Mouse (Mus musculus) Muller cell, postnatal 12 days (primary cell): ENCODE measurements around the gene Man1a2.

Experiments
- DNase-seq: peaks from one replicate; pipeline ENCODE4 v3.0.0-alpha.2; 2015; ENCODE audit errors: inconsistent ontology term

Gene Man1a2

DNA sequence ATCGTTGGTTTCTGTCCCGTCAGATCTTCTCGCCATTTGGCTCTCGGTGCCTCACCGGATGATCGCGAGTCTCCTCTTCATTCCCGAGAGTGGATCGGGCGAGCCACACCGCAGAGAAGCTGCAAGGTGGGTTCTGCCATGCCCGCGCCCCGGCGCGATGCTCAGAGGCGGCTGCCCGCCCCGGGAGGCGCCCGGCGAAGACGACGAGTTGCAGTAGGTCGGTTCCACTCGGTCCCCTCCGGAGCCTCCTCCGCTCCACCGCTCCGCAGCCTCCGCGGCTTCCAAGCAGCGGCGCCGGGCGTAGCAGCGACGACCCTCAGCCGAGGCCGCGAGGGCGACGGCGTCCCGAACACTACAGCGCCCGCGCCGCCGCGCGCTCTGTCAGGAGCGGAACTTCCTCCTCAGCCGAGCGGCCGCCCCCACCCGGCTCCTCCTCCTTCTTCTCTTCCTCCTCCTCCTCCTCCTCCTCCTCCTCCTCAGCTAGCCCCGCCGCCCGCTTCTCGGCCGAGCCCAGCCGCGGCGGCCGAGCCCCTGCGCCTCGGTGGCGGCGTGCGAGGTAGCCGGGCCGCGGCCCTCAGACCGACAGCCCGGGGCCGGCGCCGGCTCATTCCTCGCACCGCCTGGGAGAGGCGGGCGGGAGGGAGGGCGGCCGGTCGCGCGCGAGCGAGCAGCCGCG lies at the start of gene Man1a2:
Gene Man1a2 (minus strand): TSS at position 417 of the 676 bp plus-strand sequence.
- peak; percentile 89 for DNase-seq

DNA sequence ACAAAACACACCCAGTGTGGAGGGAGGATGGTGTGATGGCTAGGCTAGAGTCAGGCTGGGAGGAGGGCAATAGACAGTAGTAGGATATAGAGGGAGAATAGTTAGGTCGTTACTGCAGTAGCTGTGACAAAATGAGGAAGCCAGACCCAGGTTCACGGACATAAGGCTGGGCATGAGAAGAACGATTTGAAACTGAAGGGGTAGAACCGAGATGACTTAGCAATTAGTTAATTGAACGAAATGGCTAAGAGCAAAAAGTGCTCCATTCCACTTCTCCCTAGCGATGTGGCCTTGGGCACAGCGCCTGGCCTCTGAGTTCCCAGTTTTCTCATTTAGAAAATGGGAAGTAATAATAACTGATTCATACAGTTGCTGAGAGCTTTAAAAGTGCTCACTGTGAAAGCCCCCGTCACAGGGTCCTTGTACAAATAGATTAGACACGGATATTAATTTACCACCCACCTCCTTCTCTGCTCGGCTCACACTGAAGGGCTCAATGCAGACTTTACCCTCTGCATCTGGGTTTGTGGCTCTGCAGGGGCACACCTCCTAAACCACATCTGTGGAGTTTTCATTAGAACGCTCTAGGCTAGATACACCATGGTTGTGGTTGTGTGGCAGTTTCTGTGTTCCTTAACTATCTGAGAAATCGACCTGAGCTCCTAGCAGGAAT lies 49.3 kb upstream of the Man1a2 start:
- no peak for DNase-seq

DNA sequence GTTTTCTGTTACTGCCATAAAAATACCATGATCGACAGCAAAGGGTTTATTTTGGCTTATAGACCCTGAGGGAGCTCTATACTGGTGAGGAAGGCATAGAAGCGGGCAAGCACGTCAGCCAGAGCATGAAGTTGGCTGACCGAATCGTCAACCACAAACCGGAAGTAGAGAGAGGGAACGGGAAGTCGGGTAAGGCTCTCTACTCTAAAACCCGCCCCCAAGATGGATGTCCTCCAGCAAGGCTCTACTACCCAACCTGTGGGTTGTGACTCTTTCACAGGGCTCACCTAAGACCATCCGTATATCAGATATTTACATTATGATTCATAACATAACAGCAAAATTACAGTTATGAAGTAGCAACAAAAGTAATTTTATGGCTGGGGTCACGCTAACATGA lies 46.6 kb upstream of the Man1a2 start:
- DNase-seq = no peak

DNA sequence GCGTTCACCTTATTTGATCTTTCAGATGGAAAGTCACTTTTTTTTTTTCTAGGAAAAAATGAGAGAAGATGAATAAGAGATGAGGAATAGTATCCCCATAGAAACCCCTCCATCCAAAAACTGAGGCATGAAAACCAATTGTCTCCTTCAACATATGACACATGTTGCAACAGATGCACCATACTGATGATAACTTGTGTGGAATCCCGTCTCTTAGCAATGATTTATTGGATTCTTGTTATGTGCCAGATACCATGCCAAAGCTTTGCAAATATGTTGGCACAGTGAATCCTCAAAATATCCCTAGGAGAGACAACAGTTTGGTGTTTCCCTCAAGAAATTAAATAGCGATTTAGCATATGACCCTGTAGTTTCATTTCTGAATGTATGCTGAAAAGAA lies 46.0 kb upstream of the Man1a2 start:
- DNase-seq = no peak

- no peak for DNase-seq
These were observed 42.9 kb upstream of the Man1a2 start for GRCm38 (mm10) chr3:100728008-100728712.

GRCm38 (mm10) chr3:100725960-100726674 lies 40.8 kb upstream of the Man1a2 start:
- no peak for DNase-seq

GRCm38 (mm10) chr3:100720786-100721300 lies 35.5 kb upstream of the Man1a2 start:
- no peak for DNase-seq

- peak; percentile 29 for DNase-seq
These were observed 30.9 kb upstream of the Man1a2 start for GRCm38 (mm10) chr3:100716241-100716640.

- DNase-seq = no peak
These were observed 30.1 kb upstream of the Man1a2 start for GRCm38 (mm10) chr3:100715367-100715766.

GRCm38 (mm10) chr3:100713142-100714005 lies 28.1 kb upstream of the Man1a2 start:
- DNase-seq = no peak

DNA sequence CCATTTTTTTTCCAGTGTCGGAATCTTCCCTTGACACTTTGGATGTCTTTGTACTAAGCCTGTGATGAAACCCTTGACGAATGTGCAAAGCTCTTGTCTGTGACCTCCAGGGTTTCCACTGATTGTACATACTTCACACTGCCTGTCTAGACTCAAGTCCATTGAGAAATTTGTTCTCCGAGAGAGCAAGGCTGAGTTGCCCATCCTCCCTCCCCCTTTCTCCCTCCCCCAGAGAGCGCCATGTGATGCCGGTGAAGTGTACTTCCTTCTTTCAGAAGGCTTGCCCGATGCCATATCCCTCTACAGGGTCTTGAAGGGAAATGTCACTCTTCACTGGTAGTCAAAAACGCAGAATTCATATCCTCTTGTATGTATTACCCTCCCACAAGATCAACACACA lies 26.8 kb upstream of the Man1a2 start:
- DNase-seq = no peak

DNA sequence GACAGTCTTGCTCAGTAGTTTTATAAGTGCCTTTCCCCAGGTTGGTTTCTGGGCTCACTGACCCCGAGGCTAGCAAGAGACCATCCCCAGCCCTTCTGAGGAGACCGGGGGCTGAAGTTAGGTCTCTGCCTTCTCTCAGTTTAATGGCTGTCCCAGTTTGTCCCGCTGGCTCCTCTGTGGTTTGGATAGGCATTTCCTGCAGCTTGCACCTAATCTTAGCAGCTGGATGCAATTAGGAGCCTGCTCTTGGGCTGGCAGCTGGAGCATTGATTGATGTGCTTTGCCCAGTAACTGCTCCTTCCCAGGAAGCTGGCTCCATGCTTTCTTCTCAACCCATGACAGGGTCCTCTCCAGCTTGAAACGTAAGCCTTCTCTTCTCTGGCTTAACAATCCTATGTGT lies 26.2 kb upstream of the Man1a2 start:
- DNase-seq = no peak

DNA sequence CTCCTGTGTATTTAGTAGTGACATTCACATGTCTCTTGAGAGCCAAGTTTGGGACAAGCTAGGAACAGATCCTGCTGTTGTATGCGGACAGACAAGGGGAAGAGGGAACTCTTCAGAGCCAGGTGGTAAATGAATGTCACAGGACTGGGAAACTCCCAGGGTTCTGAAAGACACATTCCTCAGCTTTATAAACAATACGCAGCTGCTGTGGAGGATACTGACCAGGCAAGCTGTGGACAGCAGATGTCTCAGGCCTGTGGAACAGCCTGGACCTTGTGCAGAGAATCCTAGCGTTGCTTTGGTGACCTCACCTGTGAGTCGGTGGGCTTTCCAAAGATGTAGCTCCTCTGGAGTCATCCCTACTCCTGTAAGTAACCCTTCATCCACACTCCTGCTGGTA lies 21.8 kb upstream of the Man1a2 start:
- DNase-seq = no peak

DNA sequence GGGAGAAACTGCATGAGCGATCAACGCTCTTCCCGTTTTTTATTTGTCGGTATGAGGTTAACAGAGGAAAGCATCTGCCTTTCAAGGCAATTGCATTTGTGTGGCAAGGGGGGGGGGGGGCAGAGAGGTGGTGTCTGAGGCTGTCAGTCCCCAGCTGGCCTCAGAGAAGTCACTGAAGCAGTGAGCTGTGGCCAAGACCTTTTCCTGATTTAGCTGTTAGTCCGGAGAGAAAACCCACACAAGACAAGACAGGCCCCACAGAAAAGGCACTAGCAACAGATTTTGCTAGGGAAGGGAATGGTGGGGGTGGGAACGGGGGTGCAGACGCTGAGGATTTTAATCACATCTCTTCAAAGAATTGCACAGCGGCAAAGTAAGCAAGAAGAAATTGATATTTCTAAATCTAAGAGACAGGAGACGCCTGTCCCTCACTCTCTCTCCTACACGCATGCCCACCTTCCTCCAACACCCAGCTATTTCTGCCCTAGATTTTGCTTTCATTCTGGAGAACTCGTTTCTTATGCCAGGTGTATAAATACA lies 19.9 kb upstream of the Man1a2 start:
- no peak for DNase-seq

DNA sequence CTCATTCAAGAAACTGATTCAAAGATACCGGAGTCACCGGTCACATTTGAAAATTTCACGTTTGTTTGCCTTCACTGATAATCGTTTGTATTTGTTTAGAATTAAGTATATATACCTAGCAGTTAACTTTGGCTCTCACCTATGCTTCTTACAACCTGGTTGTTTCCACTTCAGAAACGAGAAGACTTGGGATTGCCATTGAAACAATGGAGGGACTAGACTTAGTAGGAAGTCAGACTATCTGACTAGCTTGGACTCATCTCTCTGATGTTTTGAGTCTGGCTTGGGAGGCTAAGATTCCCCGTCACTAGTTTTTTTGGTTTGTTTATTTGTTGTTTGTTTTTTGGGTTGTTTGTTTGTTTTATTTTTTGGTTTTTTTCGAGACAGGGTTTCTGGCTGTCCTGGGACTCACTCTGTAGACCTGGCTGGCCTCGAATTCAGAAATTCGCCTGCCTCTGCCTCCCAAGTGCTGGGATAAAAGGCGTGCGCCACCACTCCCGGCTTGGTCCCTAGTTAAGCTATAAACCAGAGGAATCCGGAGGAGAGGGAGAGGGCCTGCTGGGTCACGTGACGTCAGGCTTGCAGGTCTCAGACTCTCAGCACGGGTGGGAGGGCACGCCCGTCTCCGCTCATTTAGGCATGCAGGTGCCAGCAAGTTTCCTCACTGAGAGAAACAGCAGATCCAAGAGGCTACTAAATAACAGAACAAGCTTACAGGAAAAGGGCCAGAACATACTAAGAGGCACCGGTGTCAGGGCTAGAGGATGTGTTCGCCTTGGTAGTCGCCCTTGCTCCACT lies 18.7 kb upstream of the Man1a2 start:
- no peak for DNase-seq

DNA sequence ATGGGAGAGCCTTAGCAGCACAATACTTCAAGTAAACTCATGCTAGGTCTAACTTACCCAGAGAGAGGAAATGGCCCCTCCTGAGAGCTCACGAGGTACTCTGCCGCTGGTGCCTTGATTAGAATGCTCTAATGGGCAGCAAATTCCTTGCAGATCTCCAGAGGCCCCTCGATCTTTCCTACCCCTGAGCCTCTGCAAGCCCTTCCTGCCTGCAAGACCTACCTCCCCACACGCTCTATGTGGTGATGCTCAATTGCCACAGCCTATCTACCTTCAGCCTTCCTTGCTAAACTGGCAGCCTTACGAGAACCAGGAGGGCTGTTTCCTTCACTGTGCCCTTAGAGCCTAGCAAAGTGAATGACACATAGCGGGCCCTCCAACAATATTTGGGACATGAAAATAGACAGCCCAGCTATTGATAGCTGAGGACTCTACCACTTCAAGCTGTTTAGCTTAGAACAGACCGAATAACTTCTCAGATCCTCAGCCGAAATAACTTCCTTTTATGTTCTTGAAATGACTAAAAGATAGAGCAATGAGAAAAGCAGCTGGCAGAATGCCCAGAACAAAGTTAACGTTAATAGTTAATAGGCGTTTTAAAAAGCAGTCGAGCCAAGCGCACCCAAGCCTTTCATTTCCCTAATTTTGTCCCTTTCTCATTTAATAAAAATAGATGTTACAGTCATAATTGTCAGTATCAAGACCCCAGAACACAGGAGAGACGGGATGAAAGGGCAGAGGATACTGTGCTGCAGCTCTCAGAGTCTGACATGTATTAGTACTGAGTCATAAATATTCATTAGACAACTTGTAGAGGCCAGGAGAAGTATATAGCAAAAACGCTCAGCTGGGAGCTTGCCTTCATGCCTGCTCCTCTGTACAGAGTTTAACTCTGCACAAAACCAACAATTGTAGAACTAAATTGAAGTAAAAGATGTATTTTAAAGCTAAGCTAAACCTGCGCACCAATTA lies 17.9 kb upstream of the Man1a2 start:
- DNase-seq = peak; percentile 48

DNA sequence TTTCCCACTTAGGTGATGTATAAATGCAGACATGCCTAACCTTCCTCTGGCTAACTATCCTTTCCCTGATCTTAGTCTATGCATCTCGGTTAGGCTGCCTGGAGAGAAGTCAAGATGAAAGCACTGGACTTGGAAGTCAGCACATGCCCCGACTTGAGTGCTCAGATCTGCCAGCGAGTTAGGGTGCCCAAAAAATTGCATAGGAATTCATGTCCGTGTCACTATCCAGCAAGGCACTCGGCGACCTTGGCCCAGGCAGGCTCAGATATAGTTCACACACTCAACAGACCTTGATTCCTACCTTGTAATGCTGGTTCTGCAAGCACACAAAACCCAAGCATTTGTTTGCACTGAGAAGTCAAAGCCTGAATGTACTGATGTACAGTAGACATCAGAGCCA lies 3.4 kb upstream of the Man1a2 start:
- DNase-seq = no peak

DNA sequence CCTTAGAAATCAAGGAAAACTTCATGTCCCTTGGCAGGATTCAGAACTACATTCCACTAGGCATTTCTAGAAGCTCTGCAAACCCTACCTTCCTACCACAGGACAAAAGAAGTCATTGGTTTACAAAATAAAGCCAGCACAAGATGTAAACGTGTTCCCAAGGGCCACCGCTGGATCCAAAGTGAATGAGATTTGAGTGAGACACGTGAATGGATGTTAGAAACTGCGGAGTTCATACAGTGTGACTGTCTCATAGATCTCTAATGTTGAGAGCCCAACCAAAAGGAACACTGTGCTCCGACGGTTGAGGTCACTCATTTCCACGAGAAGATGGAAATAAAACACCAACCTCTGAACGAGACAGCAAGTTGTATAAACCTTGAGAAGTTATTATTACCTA lies 1.5 kb upstream of the Man1a2 start:
- DNase-seq = no peak
